Mouse (Mus musculus) layer of hippocampus, adult 18-20 months (tissue): ENCODE data around the gene Olfr1392. TPM values are rescaled to one million over a fixed set of nuclear protein-coding genes. Genes with fewer than 3 reads are reported as not detected.

ENCODE experiments used
- DNase-seq, 2 experiments: peaks; one replicate each; pipeline ENCODE4 v3.0.0; 2022; ENCODE audit warnings: low spot score in 2 of 2
- total RNA-seq, 2 experiments: library from RNA; stranded (reverse); gene quantifications; 2 replicates each; pipeline ENCODE4 v1.2.3; 2021

Olfr1392 gene
- total RNA-seq, 2 experiments from 2014 or later: 0.10 TPM; not detected in 1

- DNase-seq: no peak
Observed at GRCm38 (mm10) chr11:49251380-49251761, 33.7 kb upstream of the Olfr1392 start.

GRCm38 (mm10) chr11:49252048-49252447 is 33.0 kb upstream of the Olfr1392 start:
- no peak for DNase-seq

- no peak for DNase-seq
Observed at GRCm38 (mm10) chr11:49253035-49253434, 32.0 kb upstream of the Olfr1392 start.

- no peak for DNase-seq
Observed at GRCm38 (mm10) chr11:49259296-49259695, 25.8 kb upstream of the Olfr1392 start.

GRCm38 (mm10) chr11:49259829-49260228 is 25.3 kb upstream of the Olfr1392 start:
- peak in 1 of 2 experiments; percentile 39 for DNase-seq

- no peak for DNase-seq
Observed at GRCm38 (mm10) chr11:49260598-49261312, 24.3 kb upstream of the Olfr1392 start.

- no peak for DNase-seq
Observed at GRCm38 (mm10) chr11:49261313-49261855, 23.7 kb upstream of the Olfr1392 start.

GRCm38 (mm10) chr11:49262286-49262685 is 22.8 kb upstream of the Olfr1392 start:
- no peak for DNase-seq

GRCm38 (mm10) chr11:49263149-49263548 is 21.9 kb upstream of the Olfr1392 start:
- no peak for DNase-seq

GRCm38 (mm10) chr11:49264081-49264480 is 21.0 kb upstream of the Olfr1392 start:
- no peak for DNase-seq

GRCm38 (mm10) chr11:49264622-49265021 is 20.5 kb upstream of the Olfr1392 start:
- DNase-seq: no peak

GRCm38 (mm10) chr11:49265101-49265500 is 20.0 kb upstream of the Olfr1392 start:
- no peak for DNase-seq

- no peak for DNase-seq
Observed at GRCm38 (mm10) chr11:49266671-49267070, 18.4 kb upstream of the Olfr1392 start.

GRCm38 (mm10) chr11:49267316-49267715 is 17.8 kb upstream of the Olfr1392 start:
- no peak for DNase-seq

GRCm38 (mm10) chr11:49267970-49268579 is 17.0 kb upstream of the Olfr1392 start:
- no peak for DNase-seq

- DNase-seq: no peak
Observed at GRCm38 (mm10) chr11:49269761-49270160, 15.3 kb upstream of the Olfr1392 start.

- DNase-seq: no peak
Observed at GRCm38 (mm10) chr11:49270368-49270767, 14.7 kb upstream of the Olfr1392 start.

GRCm38 (mm10) chr11:49271334-49271733 is 13.7 kb upstream of the Olfr1392 start:
- DNase-seq: peak in 1 of 2 experiments; percentile 52

GRCm38 (mm10) chr11:49273834-49274519 is 11.1 kb upstream of the Olfr1392 start:
- no peak for DNase-seq

GRCm38 (mm10) chr11:49278222-49278621 is 6.9 kb upstream of the Olfr1392 start, which contains the start of gene Olfr1393:
TSS of gene Olfr1393 (plus strand) at chr11:49278304.
- no peak for DNase-seq

- DNase-seq: no peak
Observed at GRCm38 (mm10) chr11:49287251-49287650, 2.2 kb downstream of the Olfr1392 start.

GRCm38 (mm10) chr11:49292777-49293176 is 7.7 kb downstream of the Olfr1392 start:
- peak; percentile 28 to 65 for DNase-seq
